Mouse (Mus musculus) erythroblast, embryonic 14.5 days (primary cell): ENCODE data around the gene Ttc39d.

Experiments used
- GATA1 ChIP-seq: IDR thresholded peaks from 2 replicates; pipeline ENCODE4 v1.6.1; 2012; ENCODE audit warnings: low read length, inconsistent platforms, mixed read lengths
- TAL1 ChIP-seq: IDR thresholded peaks from 3 replicates; pipeline ENCODE4 v1.6.1; 2012; ENCODE audit warnings: low read length, inconsistent platforms, mixed read lengths

GRCm38 (mm10) chr17:80221890-80222628 lies 14.8 kb downstream of the Ttc39d start:
- TF ChIP-seq GATA1, result no peak
- TF ChIP-seq TAL1, result no peak
